Mouse (Mus musculus) embryonic facial prominence, embryonic 10.5 days (tissue): ENCODE results near the gene Myoz2. TPM values are rescaled to one million over a fixed set of nuclear protein-coding genes. Genes with fewer than 3 reads are reported as not detected.

Source experiments
- DNase-seq: peaks from one replicate; pipeline ENCODE4 v3.0.0-alpha.2; 2017; ENCODE audit warnings: low spot score
- H3K27ac ChIP-seq: fragments of 300-500 bp; sonication (generic); replicated peaks from 2 replicates; pipeline ENCODE4 v1.5.1; 2016; ENCODE audit warnings: mild to moderate bottlenecking
- H3K27me3 ChIP-seq: fragments of 300-500 bp; sonication (generic); replicated peaks from 2 replicates; pipeline ENCODE4 v1.6.1; 2016; ENCODE audit warnings: low read depth, mild to moderate bottlenecking; ENCODE audit not compliant: poor library complexity, severe bottlenecking
- H3K36me3 ChIP-seq: fragments of 300-500 bp; sonication (generic); replicated peaks from 2 replicates; pipeline ENCODE4 v1.6.1; 2016; ENCODE audit warnings: mild to moderate bottlenecking, moderate library complexity
- H3K4me1 ChIP-seq: fragments of 300-500 bp; sonication (generic); 2 replicates; pipeline ENCODE4 v1.6.1; 2016
- H3K4me3 ChIP-seq: fragments of 300-500 bp; sonication (generic); 2 replicates; pipeline ENCODE4 v1.5.1; 2016; ENCODE audit warnings: mild to moderate bottlenecking, moderate library complexity
- H3K9me3 ChIP-seq: fragments of 300-500 bp; sonication (generic); 2 replicates; pipeline ENCODE4 v1.6.1; 2016; ENCODE audit warnings: mild to moderate bottlenecking
- WGBS: fragments of 180-500 bp; shearing (Covaris S2); methylation state at CpG from one replicate; pipeline ENCODE4 v1.1.7; 2016; 5-methylcytosine and 5-hydroxymethylcytosine counted together
- polyA plus RNA-seq: library from polyadenylated mRNA; unstranded; fragments of >200 nt; fragmentation: Nextera tagmentation; extraction: Ambion mirVana; gene quantifications from 2 replicates; pipeline ENCODE4 v1.2.1, GENCODE M21; 2016

Gene Myoz2
- polyA plus RNA-seq, result not detected in 2 replicates

GRCm38 (mm10) chr3:123034752-123035151, at the start of gene Myoz2:
TSS of gene Myoz2 (minus strand) at chr3:123035015.
- 89% methylated on average over 7 of the region's 7 CpGs for WGBS
- no peak for DNase-seq
- Histone ChIP-seq H3K36me3 (no peaks in the 10 kb centered on the region), H3K27ac (no peak within 1 kb of the TSS), H3K27me3 (no peaks in the 10 kb centered on the region), H3K4me1 (no peaks in the 10 kb centered on the region), H3K9me3 (no peaks in the 10 kb centered on the region), H3K4me3 (no peak within 1 kb of the TSS)

DNA sequence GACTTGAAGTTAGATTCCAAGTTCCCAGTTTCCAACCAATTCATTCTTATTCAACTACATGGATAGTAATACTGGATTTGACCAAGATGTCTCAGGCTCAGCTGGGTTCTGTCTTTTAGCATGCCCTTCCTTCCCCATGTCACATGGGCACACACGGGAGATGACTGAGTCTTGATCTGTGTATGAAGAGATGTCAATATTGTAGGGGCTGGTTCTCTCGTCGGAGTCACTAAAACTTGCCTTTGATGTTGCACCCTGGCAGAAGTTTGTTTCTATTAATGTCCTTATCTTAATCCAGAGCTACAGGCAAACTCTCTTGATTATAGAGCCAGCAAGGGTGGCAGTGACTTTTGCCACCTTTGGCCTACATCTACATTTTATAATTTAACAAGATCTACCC, 46.9 kb upstream of the Myoz2 start:
- peaks cover 11% of the 10 kb centered on the region for H3K4me1 ChIP-seq
- no peak overlapping the region for H3K4me3 ChIP-seq
- no peaks in the 10 kb centered on the region for H3K9me3 ChIP-seq
- no peak overlapping the region for H3K27ac ChIP-seq
- no peak for DNase-seq
- 85% methylated on average over 3 of the region's 3 CpGs for WGBS
- H3K36me3 ChIP-seq, result no peaks in the 10 kb centered on the region
- no peaks in the 10 kb centered on the region for H3K27me3 ChIP-seq

GRCm38 (mm10) chr3:123080943-123081342, 46.1 kb upstream of the Myoz2 start:
- Histone ChIP-seq H3K4me3 (no peak overlapping the region), H3K36me3 (no peaks in the 10 kb centered on the region), H3K27me3 (no peaks in the 10 kb centered on the region), H3K27ac (no peak overlapping the region), H3K4me1 (peaks cover 9% of the 10 kb centered on the region), H3K9me3 (no peaks in the 10 kb centered on the region)
- no peak for DNase-seq
- WGBS, result 83% methylated on average over 7 of the region's 7 CpGs

- Histone ChIP-seq H3K36me3 (no peaks in the 10 kb centered on the region), H3K4me1 (peaks cover 3% of the 10 kb centered on the region; the same call in 1 of the 2 replicates), H3K27ac (no peak overlapping the region; the same call in 1 of the 2 replicates), H3K27me3 (no peaks in the 10 kb centered on the region), H3K9me3 (no peaks in the 10 kb centered on the region), H3K4me3 (no peak overlapping the region)
- 82% methylated on average over 19 of the region's 19 CpGs for WGBS
- DNase-seq, result no peak
Measured at GRCm38 (mm10) chr3:123080017-123080725, 45.4 kb upstream of the Myoz2 start.

DNA sequence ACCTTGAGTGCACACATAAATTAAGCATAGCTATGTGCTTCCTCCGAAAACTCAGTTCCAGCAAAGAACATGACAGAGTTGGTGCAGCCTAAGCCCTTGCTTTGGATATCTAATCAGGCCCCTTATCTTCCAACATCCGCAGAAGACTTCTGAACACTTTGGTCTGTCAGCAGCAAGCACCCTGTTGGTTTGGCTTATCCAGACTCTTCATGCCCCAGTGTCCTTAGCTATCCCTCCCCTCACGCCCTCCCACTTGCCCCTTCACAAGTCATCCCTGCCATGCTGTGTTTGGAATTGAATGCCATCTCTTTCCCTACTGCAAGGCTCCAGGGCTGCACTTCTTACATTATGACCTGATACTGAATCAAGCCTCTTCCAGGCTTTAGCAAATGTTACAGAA, 40.9 kb upstream of the Myoz2 start:
- H3K4me1 ChIP-seq, result peaks cover 6% of the 10 kb centered on the region
- H3K27ac ChIP-seq, result no peak overlapping the region
- 86% methylated on average over 3 of the region's 3 CpGs for WGBS
- no peaks in the 10 kb centered on the region for H3K9me3 ChIP-seq
- no peaks in the 10 kb centered on the region for H3K27me3 ChIP-seq
- H3K4me3 ChIP-seq, result no peak overlapping the region
- DNase-seq, result no peak
- H3K36me3 ChIP-seq, result no peaks in the 10 kb centered on the region

DNA sequence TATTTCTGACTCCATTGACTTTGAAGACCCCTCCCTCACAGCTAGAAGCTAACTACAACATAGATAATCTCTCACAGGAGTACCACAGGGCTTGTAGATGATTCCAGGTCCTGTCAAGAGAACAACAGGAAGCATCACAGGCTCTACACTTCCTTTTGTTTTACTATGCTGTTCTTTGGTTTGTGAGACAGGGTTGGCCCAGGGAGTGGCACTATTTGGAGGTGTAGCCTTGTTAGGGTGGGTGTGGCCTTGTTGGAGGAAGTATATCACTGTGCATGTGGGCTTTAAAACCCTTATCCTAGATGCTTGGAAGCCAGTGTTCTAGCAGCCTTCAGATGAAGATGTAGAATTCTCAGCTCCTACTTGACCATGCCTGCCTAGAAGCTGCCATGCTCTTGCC, 40.2 kb upstream of the Myoz2 start:
- Histone ChIP-seq H3K4me1 (peaks cover 5% of the 10 kb centered on the region), H3K36me3 (no peaks in the 10 kb centered on the region), H3K9me3 (no peaks in the 10 kb centered on the region), H3K4me3 (no peak overlapping the region), H3K27me3 (no peaks in the 10 kb centered on the region), H3K27ac (no peak overlapping the region)
- no peak for DNase-seq

- no peak overlapping the region for H3K27ac ChIP-seq
- no peak overlapping the region for H3K4me3 ChIP-seq
- H3K4me1 ChIP-seq, result peaks cover 3% of the 10 kb centered on the region; the same call in 1 of the 2 replicates
- no peak for DNase-seq
- no peaks in the 10 kb centered on the region for H3K27me3 ChIP-seq
- no peaks in the 10 kb centered on the region for H3K9me3 ChIP-seq
- H3K36me3 ChIP-seq, result no peaks in the 10 kb centered on the region
Measured at GRCm38 (mm10) chr3:123073351-123073750, 38.5 kb upstream of the Myoz2 start.

DNA sequence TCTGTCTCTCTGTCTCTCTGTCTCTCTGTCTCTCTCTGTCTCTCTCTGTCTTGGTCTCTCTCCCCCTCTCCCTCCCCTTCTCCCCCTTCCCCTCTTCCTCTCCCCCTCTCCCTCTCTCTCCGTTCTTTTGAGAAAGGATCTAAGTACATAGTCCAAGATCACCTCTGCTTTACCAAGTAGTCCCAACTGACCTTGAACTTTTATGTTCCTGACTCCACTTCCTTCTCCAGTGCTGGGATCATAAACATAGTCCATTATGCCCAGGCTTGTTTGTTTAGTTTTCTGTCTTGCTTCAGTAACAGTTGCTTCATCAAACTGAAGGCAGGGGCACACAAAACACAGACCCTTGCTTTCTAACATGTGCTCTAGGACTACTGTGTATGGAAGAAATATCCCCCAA, 37.7 kb upstream of the Myoz2 start:
- peaks cover 3% of the 10 kb centered on the region; the same call in 1 of the 2 replicates for H3K4me1 ChIP-seq
- no peaks in the 10 kb centered on the region for H3K27me3 ChIP-seq
- H3K9me3 ChIP-seq, result no peaks in the 10 kb centered on the region
- H3K27ac ChIP-seq, result no peak overlapping the region
- WGBS, result 67% methylated on average over 1 of the region's 1 CpGs
- H3K36me3 ChIP-seq, result no peaks in the 10 kb centered on the region
- H3K4me3 ChIP-seq, result no peak overlapping the region
- DNase-seq, result no peak

- Histone ChIP-seq H3K27me3 (no peaks in the 10 kb centered on the region), H3K36me3 (no peaks in the 10 kb centered on the region), H3K4me3 (no peak overlapping the region), H3K4me1 (peaks cover 3% of the 10 kb centered on the region; the same call in 1 of the 2 replicates), H3K9me3 (no peaks in the 10 kb centered on the region), H3K27ac (no peak overlapping the region)
- DNase-seq, result no peak
- WGBS, result 93% methylated on average over 1 of the region's 1 CpGs
Measured at GRCm38 (mm10) chr3:123070996-123071395, 36.2 kb upstream of the Myoz2 start.

- Histone ChIP-seq H3K4me1 (peaks cover 8% of the 10 kb centered on the region), H3K4me3 (no peak overlapping the region), H3K9me3 (no peaks in the 10 kb centered on the region), H3K27ac (no peak overlapping the region), H3K36me3 (no peaks in the 10 kb centered on the region), H3K27me3 (no peaks in the 10 kb centered on the region)
- 92% methylated on average over 7 of the region's 7 CpGs for WGBS
- no peak for DNase-seq
Measured at GRCm38 (mm10) chr3:123066836-123067235, 32.0 kb upstream of the Myoz2 start.

GRCm38 (mm10) chr3:123065466-123065865, 30.7 kb upstream of the Myoz2 start:
- no peaks in the 10 kb centered on the region for H3K9me3 ChIP-seq
- H3K27ac ChIP-seq, result no peak overlapping the region
- DNase-seq, result no peak
- H3K4me1 ChIP-seq, result peaks cover 5% of the 10 kb centered on the region
- H3K4me3 ChIP-seq, result no peak overlapping the region
- WGBS, result 88% methylated on average over 5 of the region's 5 CpGs
- no peaks in the 10 kb centered on the region for H3K36me3 ChIP-seq
- no peaks in the 10 kb centered on the region for H3K27me3 ChIP-seq

DNA sequence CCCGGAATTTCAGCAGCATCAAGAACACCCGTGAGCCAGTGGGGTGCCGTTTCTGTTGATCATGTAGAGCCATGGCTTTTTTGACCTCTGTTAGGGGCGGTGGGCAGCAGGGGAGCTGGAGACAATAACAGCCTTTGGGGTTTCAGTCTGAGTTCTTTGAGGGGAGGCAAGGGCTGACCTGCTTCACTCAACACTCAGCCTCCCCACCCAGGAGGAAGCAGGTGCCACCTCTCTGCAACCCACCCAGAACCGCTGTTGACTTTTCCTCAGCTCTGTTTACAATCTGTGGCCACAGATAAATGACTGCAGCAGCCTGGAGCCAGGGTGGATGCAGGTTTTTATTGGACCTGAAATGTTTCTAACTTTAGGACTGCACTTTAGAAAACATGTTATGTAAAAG, 29.4 kb upstream of the Myoz2 start:
- H3K36me3 ChIP-seq, result no peaks in the 10 kb centered on the region
- DNase-seq, result peak; percentile 10
- no peaks in the 10 kb centered on the region for H3K27me3 ChIP-seq
- H3K4me1 ChIP-seq, result peaks cover 5% of the 10 kb centered on the region
- no peak overlapping the region for H3K4me3 ChIP-seq
- no peak overlapping the region for H3K27ac ChIP-seq
- no peaks in the 10 kb centered on the region for H3K9me3 ChIP-seq
- WGBS, result 16% methylated on average over 5 of the region's 5 CpGs

GRCm38 (mm10) chr3:123061931-123062330, 27.1 kb upstream of the Myoz2 start:
- WGBS, result 72% methylated on average over 2 of the region's 2 CpGs
- H3K4me3 ChIP-seq, result no peak overlapping the region
- no peak overlapping the region for H3K27ac ChIP-seq
- no peaks in the 10 kb centered on the region for H3K9me3 ChIP-seq
- H3K36me3 ChIP-seq, result no peaks in the 10 kb centered on the region
- peaks cover 5% of the 10 kb centered on the region for H3K4me1 ChIP-seq
- no peak for DNase-seq
- H3K27me3 ChIP-seq, result no peaks in the 10 kb centered on the region
